Mouse (Mus musculus): Measurements from ENCODE around the gene Armh3. TPM values are rescaled to one million over a fixed set of nuclear protein-coding genes. Genes with fewer than 3 reads are reported as not detected.

Gene Armh3
- polyA plus RNA-seq, 1 experiment from 2014 or later, result 9.6 TPM

DNA sequence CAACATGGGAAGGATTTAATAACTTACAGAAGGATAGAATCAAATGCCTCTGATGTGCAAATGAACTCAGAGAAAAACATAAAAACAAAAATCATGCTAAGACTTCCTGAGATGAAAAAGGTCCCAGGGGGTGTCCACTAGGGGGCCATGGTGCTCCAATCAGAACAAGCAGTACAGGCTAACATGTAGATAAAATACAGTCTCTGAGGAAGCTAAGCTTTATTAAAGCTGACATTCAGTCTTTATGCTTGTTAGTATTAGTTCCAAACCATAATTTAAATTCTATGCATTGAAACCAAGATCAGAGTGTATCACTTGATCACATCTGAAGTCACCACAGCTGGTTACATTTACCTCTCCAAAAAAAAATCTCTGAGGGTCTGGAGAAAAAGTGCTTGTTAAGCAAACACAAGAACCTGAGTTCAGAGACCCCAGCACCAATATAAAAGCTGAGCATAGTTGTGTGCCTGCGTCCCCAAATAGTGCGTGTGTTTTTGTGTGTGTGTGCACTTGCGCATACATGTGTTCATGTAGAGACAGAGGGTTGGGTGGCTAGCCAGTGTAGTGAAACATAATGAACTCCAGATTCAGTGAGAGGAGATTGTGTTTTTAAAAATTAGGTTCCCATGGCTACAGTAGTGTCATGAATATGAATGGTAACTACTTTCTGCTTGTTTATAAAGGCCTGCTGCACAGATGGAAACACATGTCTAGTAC lies 151.1 kb downstream of the Armh3 start:
- Histone ChIP-seq H3K36me3 (ENCODE audit: control insufficient read depth, insufficient read depth, low read length) (no peaks in the 10 kb centered on the region), H3K4me2 (no peak overlapping the region), H3K27ac (ENCODE audit: low read depth, low read length) (no peak overlapping the region), H3K27me3 (ENCODE audit: control insufficient read depth, insufficient read depth, low read length) (no peaks in the 10 kb centered on the region), H3K9me3 (replicated peaks; ENCODE audit: control insufficient read depth, low read length) (no peaks in the 10 kb centered on the region), H3K9ac (ENCODE audit: low read depth, low read length) (no peak overlapping the region), H3K4me3 (ENCODE audit: low read depth, low read length) (no peak overlapping the region), H3K4me1 (ENCODE audit: control insufficient read depth, insufficient read depth, low read length) (peaks cover 2% of the 10 kb centered on the region; the same call in 1 of the 2 replicates)
- ATAC-seq (replicated peaks; ENCODE audit: insufficient number of reproducible peaks, low FRiP score, low TSS enrichment), result no peak
- 89% methylated on average over 3 of the region's 3 CpGs for WGBS (ENCODE audit: insufficient replicate concordance)

DNA sequence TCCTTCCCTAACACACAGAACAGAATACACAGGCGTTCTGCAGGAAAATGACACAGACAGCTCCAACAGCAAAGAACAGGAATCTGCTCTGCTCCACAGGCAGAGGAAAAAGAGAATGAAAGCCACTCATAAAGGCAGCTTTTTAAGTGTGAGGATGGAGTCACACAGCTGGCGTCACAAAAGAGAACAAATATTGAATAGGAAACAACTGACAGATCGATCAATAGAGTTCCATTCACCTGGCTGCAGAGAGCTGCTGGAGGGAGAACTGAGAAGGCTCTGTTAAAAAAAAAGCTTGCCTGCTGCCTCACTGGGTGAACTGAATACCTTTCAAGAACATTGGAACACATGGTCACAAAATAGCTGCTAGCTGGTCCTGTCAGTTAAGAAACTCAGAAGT lies 154.1 kb downstream of the Armh3 start:
- Histone ChIP-seq H3K27me3 (ENCODE audit: control insufficient read depth, insufficient read depth, low read length) (no peaks in the 10 kb centered on the region), H3K36me3 (ENCODE audit: control insufficient read depth, insufficient read depth, low read length) (no peaks in the 10 kb centered on the region), H3K4me3 (ENCODE audit: low read depth, low read length) (no peak overlapping the region), H3K9me3 (replicated peaks; ENCODE audit: control insufficient read depth, low read length) (no peaks in the 10 kb centered on the region), H3K9ac (ENCODE audit: low read depth, low read length) (no peak overlapping the region), H3K27ac (ENCODE audit: low read depth, low read length) (no peak overlapping the region), H3K4me2 (no peak overlapping the region), H3K4me1 (ENCODE audit: control insufficient read depth, insufficient read depth, low read length) (peaks cover 2% of the 10 kb centered on the region; the same call in 1 of the 2 replicates)
- 76% methylated on average over 3 of the region's 3 CpGs for WGBS (ENCODE audit: insufficient replicate concordance)
- no peak for ATAC-seq (replicated peaks; ENCODE audit: insufficient number of reproducible peaks, low FRiP score, low TSS enrichment)

DNA sequence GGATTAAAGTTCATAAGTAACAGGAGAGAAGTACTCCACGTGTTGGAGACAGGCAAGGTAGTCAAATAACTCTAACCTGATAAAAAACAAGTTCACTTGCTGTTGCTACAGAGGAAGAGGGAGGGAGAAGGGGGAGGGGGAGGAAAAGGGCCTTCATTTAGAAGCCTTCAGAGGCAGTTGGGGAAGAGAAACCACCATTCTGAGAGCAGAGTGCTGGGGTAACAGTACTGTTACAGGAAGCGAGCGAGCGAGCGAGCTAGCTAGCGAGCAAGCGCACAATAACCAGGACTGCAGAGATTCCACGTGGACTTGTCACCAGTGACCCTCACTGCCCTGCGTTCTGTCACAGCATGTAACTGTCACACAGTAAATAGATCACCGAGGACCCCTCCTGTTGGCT lies 154.9 kb downstream of the Armh3 start:
- Histone ChIP-seq H3K9me3 (replicated peaks; ENCODE audit: control insufficient read depth, low read length) (no peaks in the 10 kb centered on the region), H3K27ac (ENCODE audit: low read depth, low read length) (no peak overlapping the region), H3K27me3 (ENCODE audit: control insufficient read depth, insufficient read depth, low read length) (no peaks in the 10 kb centered on the region), H3K4me2 (peak overlapping the region; percentile 11; the same call in 1 of the 2 replicates), H3K4me1 (ENCODE audit: control insufficient read depth, insufficient read depth, low read length) (peaks cover 2% of the 10 kb centered on the region; the same call in 1 of the 2 replicates), H3K9ac (ENCODE audit: low read depth, low read length) (no peak overlapping the region), H3K4me3 (ENCODE audit: low read depth, low read length) (no peak overlapping the region), H3K36me3 (ENCODE audit: control insufficient read depth, insufficient read depth, low read length) (no peaks in the 10 kb centered on the region)
- 23% methylated on average over 10 of the region's 10 CpGs for WGBS (ENCODE audit: insufficient replicate concordance)
- no peak for ATAC-seq (replicated peaks; ENCODE audit: insufficient number of reproducible peaks, low FRiP score, low TSS enrichment)

DNA sequence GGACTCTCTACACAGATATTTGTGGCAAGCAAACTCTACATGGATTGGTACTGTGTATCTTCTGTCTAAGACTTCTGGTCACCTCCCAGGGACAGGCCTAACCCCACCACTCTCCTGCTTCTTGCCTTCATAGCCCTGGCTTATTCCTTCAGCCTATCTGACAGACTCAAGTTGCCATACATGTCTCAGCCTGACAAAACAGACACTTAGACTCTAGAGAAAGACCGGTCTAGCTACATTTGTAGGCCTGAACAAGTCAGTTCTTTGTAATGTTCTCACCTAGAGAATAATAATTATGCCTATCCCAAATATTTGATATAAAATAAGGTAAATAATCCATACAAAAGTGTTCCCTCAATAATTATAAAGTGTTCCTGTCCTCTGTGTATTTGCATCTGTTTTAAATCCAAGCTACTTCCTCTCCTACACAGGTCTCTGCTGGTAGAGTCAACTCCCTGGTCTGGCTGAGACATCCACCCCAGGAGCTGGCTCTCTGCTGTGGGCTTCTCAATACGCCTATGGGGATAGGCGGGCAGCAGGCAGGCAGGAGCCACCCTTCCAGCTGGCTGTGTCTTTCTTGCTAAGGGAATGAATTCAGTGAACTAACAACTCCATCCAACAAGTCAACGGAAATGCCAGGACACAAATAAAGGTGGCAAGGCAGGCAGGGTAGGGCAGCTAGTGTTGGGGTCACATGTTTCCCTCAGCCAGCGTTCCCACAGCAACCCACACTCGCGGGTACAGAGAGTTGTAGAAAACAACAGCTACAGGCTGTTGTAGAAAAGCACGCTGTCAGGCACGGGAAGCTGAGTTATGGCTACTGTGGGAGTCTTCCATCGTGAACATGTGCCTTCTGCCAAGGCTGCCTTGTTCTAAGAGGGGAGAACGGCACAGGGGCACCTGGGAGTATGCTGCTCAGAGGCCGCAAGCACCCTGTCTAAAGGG lies 161.0 kb downstream of the Armh3 start:
- peak overlapping the region; percentile 10; the same call in 1 of the 2 replicates for H3K9ac ChIP-seq (ENCODE audit: low read depth, low read length)
- no peak for ATAC-seq (replicated peaks; ENCODE audit: insufficient number of reproducible peaks, low FRiP score, low TSS enrichment)
- 79% methylated on average over 12 of the region's 12 CpGs for WGBS (ENCODE audit: insufficient replicate concordance)
- no peak overlapping the region for H3K27ac ChIP-seq (ENCODE audit: low read depth, low read length)
- H3K4me2 ChIP-seq, result no peak overlapping the region
- no peaks in the 10 kb centered on the region for H3K36me3 ChIP-seq (ENCODE audit: control insufficient read depth, insufficient read depth, low read length)
- peaks cover 4% of the 10 kb centered on the region; the same call in 1 of the 2 replicates for H3K4me1 ChIP-seq (ENCODE audit: control insufficient read depth, insufficient read depth, low read length)
- no peaks in the 10 kb centered on the region for H3K27me3 ChIP-seq (ENCODE audit: control insufficient read depth, insufficient read depth, low read length)
- H3K9me3 ChIP-seq (replicated peaks; ENCODE audit: control insufficient read depth, low read length), result no peaks in the 10 kb centered on the region
- H3K4me3 ChIP-seq (ENCODE audit: low read depth, low read length), result no peak overlapping the region

DNA sequence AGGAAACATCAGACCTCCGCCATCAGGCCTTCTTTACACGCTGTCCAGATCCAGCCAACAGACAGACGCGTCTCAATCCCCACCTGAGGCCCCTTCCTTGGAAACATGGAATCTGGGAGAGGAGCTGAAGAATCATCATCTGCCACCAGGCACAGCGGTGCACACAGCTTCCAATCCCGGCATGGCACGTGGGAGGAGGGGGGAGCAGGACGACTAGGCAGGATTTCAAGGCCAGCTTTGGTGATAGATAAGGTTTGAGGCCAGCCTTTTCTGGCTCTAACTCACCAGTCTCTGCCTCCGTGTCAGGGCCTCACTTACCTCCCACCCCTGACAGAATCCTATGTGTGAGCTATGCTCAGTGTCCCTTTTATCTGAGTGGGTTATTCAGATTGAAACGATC lies 162.8 kb downstream of the Armh3 start:
- Histone ChIP-seq H3K9me3 (replicated peaks; ENCODE audit: control insufficient read depth, low read length) (no peaks in the 10 kb centered on the region), H3K4me1 (ENCODE audit: control insufficient read depth, insufficient read depth, low read length) (peaks cover 6% of the 10 kb centered on the region; the same call in 1 of the 2 replicates), H3K4me3 (ENCODE audit: low read depth, low read length) (no peak overlapping the region), H3K27ac (ENCODE audit: low read depth, low read length) (no peak overlapping the region), H3K36me3 (ENCODE audit: control insufficient read depth, insufficient read depth, low read length) (no peaks in the 10 kb centered on the region), H3K9ac (ENCODE audit: low read depth, low read length) (no peak overlapping the region; the same call in 1 of the 2 replicates), H3K4me2 (no peak overlapping the region), H3K27me3 (ENCODE audit: control insufficient read depth, insufficient read depth, low read length) (no peaks in the 10 kb centered on the region)
- WGBS (ENCODE audit: insufficient replicate concordance), result 59% methylated on average over 10 of the region's 10 CpGs
- no peak for ATAC-seq (replicated peaks; ENCODE audit: insufficient number of reproducible peaks, low FRiP score, low TSS enrichment)

DNA sequence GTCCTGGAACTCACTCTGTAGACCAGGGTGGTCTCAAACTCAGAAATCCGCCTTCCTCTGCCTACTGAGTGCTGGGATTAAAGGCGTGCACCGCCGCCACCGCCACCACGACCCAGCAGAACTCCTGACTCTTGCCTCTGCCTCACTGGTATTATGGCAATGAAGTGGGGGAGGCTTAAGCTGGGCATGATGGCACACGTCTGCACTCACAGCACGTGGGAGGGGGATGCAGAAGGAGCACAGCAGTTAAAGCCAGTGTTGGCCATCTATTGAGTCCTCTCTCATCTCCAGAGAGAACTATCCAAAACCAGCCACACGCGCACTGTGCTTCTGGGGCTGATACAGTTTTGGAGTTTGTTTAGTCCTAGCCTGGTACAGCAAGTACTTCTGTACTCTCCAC lies 164.6 kb downstream of the Armh3 start:
- Histone ChIP-seq H3K36me3 (ENCODE audit: control insufficient read depth, insufficient read depth, low read length) (no peaks in the 10 kb centered on the region), H3K4me1 (ENCODE audit: control insufficient read depth, insufficient read depth, low read length) (peaks cover 6% of the 10 kb centered on the region; the same call in 1 of the 2 replicates), H3K27me3 (ENCODE audit: control insufficient read depth, insufficient read depth, low read length) (no peaks in the 10 kb centered on the region), H3K4me3 (ENCODE audit: low read depth, low read length) (no peak overlapping the region), H3K27ac (ENCODE audit: low read depth, low read length) (no peak overlapping the region), H3K9ac (ENCODE audit: low read depth, low read length) (no peak overlapping the region), H3K4me2 (no peak overlapping the region), H3K9me3 (replicated peaks; ENCODE audit: control insufficient read depth, low read length) (no peaks in the 10 kb centered on the region)
- WGBS (ENCODE audit: insufficient replicate concordance), result 86% methylated on average over 10 of the region's 10 CpGs
- ATAC-seq (replicated peaks; ENCODE audit: insufficient number of reproducible peaks, low FRiP score, low TSS enrichment), result no peak

DNA sequence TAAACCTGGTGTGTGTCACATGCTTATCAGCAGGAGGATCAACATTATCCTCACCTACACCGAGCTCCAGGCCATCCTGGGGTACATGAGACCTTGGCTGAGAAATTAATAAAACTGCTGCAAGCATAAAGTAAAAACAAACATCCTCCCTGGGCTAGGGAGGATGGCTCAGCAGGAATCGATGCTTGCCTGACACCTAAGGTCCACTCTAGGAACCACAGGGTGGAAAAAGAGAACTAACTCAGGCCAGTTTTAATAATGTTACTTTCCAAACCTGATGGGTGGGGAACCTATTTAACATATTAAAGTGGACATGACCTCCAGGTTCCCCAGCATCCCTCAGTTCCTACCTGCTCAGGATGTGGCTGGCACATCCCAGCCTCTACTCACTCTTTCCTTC lies 167.6 kb downstream of the Armh3 start:
- H3K36me3 ChIP-seq (ENCODE audit: control insufficient read depth, insufficient read depth, low read length), result no peaks in the 10 kb centered on the region
- peaks cover 6% of the 10 kb centered on the region; the same call in 1 of the 2 replicates for H3K4me1 ChIP-seq (ENCODE audit: control insufficient read depth, insufficient read depth, low read length)
- H3K4me3 ChIP-seq (ENCODE audit: low read depth, low read length), result no peak overlapping the region
- WGBS (ENCODE audit: insufficient replicate concordance), result 63% methylated on average over 2 of the region's 2 CpGs
- no peak overlapping the region for H3K9ac ChIP-seq (ENCODE audit: low read depth, low read length)
- H3K27ac ChIP-seq (ENCODE audit: low read depth, low read length), result no peak overlapping the region
- no peaks in the 10 kb centered on the region; the same call in 1 of the 2 replicates for H3K9me3 ChIP-seq (replicated peaks; ENCODE audit: control insufficient read depth, low read length)
- H3K27me3 ChIP-seq (ENCODE audit: control insufficient read depth, insufficient read depth, low read length), result no peaks in the 10 kb centered on the region
- ATAC-seq (replicated peaks; ENCODE audit: insufficient number of reproducible peaks, low FRiP score, low TSS enrichment), result no peak
- H3K4me2 ChIP-seq, result no peak overlapping the region

DNA sequence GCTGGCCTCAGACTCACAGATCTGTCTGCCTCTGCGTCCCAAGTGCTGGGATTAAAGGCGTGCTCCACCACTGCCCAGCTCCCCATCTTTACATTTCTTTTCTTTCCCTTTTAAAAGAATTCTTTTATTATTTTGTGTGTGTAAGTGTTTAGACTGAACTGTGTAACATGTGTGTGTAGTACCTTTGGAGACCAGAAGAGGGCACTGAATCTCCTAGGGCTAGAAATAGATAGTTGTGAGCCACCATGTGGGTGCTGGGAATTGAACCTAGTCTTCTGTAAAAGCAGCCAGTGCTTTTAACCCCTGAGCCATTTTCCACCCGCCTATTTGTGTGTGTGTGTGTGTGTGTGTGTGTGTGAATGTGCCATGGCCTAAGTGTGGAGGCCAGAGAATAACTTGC lies 170.6 kb downstream of the Armh3 start:
- no peak overlapping the region for H3K27ac ChIP-seq (ENCODE audit: low read depth, low read length)
- ATAC-seq (replicated peaks; ENCODE audit: insufficient number of reproducible peaks, low FRiP score, low TSS enrichment), result no peak
- H3K4me1 ChIP-seq (ENCODE audit: control insufficient read depth, insufficient read depth, low read length), result peaks cover 2% of the 10 kb centered on the region; the same call in 1 of the 2 replicates

More for the DNA sequence above, 170.6 kb downstream of the Armh3 start:
- no peak overlapping the region for H3K4me2 ChIP-seq
- H3K27me3 ChIP-seq (ENCODE audit: control insufficient read depth, insufficient read depth, low read length), result no peaks in the 10 kb centered on the region
- H3K36me3 ChIP-seq (ENCODE audit: control insufficient read depth, insufficient read depth, low read length), result no peaks in the 10 kb centered on the region
- 78% methylated on average over 3 of the region's 3 CpGs for WGBS (ENCODE audit: insufficient replicate concordance)
- no peak overlapping the region for H3K9ac ChIP-seq (ENCODE audit: low read depth, low read length)
- H3K9me3 ChIP-seq (replicated peaks; ENCODE audit: control insufficient read depth, low read length), result no peaks in the 10 kb centered on the region; the same call in 1 of the 2 replicates
- no peak overlapping the region for H3K4me3 ChIP-seq (ENCODE audit: low read depth, low read length)
